Mouse (Mus musculus): ENCODE data around the gene Kdelr2. TPM values are rescaled to one million over a fixed set of nuclear protein-coding genes. Genes with fewer than 3 reads are reported as not detected.

The Kdelr2 gene
- polyA plus RNA-seq, 1 experiment from 2014 or later: 317 TPM

DNA sequence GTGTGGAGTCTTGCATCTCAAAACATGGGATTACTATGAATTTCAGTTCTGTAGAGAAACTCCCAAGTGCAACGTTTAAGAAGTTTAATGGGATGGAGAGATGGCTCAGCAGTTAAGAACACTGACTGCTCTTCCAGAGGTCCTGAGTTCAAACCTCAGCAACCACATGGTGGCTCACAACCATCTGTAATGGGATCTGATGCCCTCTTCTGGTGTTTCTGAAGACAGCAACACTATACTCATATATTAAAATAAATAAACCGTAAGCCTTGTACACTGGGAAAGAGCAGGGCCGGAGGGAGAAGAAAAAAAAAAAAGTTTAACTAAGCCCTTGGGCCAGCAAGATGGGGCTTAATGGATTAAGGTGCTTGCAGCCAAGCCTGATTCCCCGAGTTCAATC is 19.4 kb downstream of the Kdelr2 start:
- no peak for ATAC-seq (ENCODE audit: low FRiP score, low TSS enrichment)
- H3K36me3 ChIP-seq (ENCODE audit: insufficient read depth, low read length): peaks cover 33% of the 10 kb centered on the region
- H3K4me2 ChIP-seq (replicated peaks; ENCODE audit: low read depth, low read length): no peak overlapping the region
- no peaks in the 10 kb centered on the region for H3K27me3 ChIP-seq (ENCODE audit: insufficient read depth, low read length)
- H3K9me3 ChIP-seq (ENCODE audit: low read length): no peaks in the 10 kb centered on the region
- no peak overlapping the region for H3K27ac ChIP-seq (ENCODE audit: low read length)
- H3K4me3 ChIP-seq (ENCODE audit: low read length): no peak overlapping the region
- no peaks in the 10 kb centered on the region for H3K4me1 ChIP-seq (ENCODE audit: insufficient read depth, low read length)
- 81% methylated on average over 4 of the region's 4 CpGs for WGBS
- no peak overlapping the region for H3K9ac ChIP-seq (replicated peaks; ENCODE audit: low read length)

DNA sequence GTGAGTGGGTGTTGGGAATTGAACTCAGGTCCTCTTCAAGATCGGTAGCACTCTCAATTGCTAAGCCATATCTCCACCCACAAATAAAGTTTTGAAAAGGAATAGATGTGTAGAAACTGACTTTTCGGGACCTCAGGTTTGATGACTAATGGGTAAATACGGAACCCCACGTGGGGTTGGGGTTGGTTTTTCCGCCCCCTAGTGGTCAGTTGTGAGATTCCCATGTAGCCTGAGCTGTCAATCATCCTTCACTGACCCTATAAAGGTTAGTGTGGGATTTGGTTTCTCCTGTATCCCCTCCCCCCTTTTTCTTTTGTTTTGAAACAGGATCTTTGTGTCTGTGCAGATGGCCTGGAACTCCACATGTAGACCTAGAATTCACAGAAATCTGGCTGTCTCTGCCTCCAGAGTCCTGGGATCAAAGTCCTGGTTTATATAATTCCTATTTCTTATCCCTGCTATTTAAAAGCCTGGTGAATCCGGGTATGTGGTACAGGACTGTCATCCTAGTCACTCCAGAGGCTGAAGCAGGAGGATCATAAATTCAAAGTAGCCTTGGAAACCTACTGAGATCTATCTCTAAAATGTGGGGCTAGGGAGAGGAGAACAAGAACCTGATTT is 20.4 kb downstream of the Kdelr2 start:
- 39% methylated on average over 6 of the region's 6 CpGs for WGBS
- peak; percentile 61; the same call in 1 of the 2 replicates for ATAC-seq (ENCODE audit: low FRiP score, low TSS enrichment)
- no peak overlapping the region for H3K4me3 ChIP-seq (ENCODE audit: low read length)
- no peak overlapping the region for H3K4me2 ChIP-seq (replicated peaks; ENCODE audit: low read depth, low read length)
- H3K9ac ChIP-seq (replicated peaks; ENCODE audit: low read length): no peak overlapping the region
- no peaks in the 10 kb centered on the region for H3K9me3 ChIP-seq (ENCODE audit: low read length)
- H3K27me3 ChIP-seq (ENCODE audit: insufficient read depth, low read length): no peaks in the 10 kb centered on the region
- no peaks in the 10 kb centered on the region for H3K4me1 ChIP-seq (ENCODE audit: insufficient read depth, low read length)
- no peak overlapping the region for H3K27ac ChIP-seq (ENCODE audit: low read length)
- peaks cover 24% of the 10 kb centered on the region for H3K36me3 ChIP-seq (ENCODE audit: insufficient read depth, low read length)

DNA sequence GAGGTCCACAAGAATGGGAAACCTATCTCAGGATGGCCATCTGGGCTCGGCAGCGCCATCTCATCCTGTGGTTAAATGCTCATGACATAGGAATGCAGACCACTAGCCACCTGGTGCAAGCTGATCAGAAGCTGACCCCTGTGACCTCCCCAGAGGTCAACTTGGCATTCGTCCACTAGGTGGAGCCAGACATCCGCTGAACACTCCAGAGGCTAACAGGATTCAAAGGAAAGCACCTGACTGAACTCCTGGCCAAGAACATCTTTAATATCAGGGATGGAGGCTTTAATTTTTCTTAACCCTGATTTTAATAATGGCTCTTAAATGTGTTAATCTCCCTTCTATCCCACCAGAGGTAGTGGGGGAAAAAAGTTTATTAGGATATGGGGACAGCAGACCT is 30.8 kb downstream of the Kdelr2 start:
- no peak overlapping the region for H3K9ac ChIP-seq (replicated peaks; ENCODE audit: low read length)

DNA sequence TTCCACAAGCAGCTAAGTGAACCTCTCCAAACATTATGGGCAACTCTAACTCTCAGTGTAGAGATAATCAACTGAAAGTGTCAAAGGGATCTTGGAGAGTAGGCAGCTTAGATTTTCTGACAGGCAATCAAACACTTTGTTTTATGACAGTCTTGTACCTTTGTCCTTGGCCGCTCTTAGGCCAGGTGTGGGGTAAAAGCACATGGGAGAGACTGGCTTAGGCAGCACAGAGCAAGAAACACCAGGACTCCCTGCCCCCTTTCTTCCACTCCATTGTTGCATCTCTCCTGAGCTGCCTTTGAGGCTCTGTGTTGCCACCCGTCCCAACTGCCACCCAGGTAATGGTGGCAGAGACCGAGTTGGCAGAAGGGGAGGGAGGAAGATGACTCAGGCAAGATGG is 37.7 kb downstream of the Kdelr2 start:
- no peaks in the 10 kb centered on the region for H3K27me3 ChIP-seq (ENCODE audit: insufficient read depth, low read length)
- H3K27ac ChIP-seq (ENCODE audit: low read length): no peak overlapping the region
- H3K9me3 ChIP-seq (ENCODE audit: low read length): no peaks in the 10 kb centered on the region
- H3K4me1 ChIP-seq (ENCODE audit: insufficient read depth, low read length): no peaks in the 10 kb centered on the region
- 64% methylated on average over 3 of the region's 3 CpGs for WGBS
- H3K4me3 ChIP-seq (ENCODE audit: low read length): no peak overlapping the region
- H3K36me3 ChIP-seq (ENCODE audit: insufficient read depth, low read length): no peaks in the 10 kb centered on the region
- H3K4me2 ChIP-seq (replicated peaks; ENCODE audit: low read depth, low read length): no peak overlapping the region
- no peak overlapping the region; the same call in 1 of the 2 replicates for H3K9ac ChIP-seq (replicated peaks; ENCODE audit: low read length)
- ATAC-seq (ENCODE audit: low FRiP score, low TSS enrichment): no peak

More for the DNA sequence above, 30.8 kb downstream of the Kdelr2 start:
- no peak overlapping the region for H3K4me3 ChIP-seq (ENCODE audit: low read length)
- ATAC-seq (ENCODE audit: low FRiP score, low TSS enrichment): no peak
- H3K27me3 ChIP-seq (ENCODE audit: insufficient read depth, low read length): no peaks in the 10 kb centered on the region
- no peak overlapping the region for H3K27ac ChIP-seq (ENCODE audit: low read length)
- no peaks in the 10 kb centered on the region for H3K4me1 ChIP-seq (ENCODE audit: insufficient read depth, low read length)
- WGBS: 3% methylated on average over 4 of the region's 4 CpGs
- no peaks in the 10 kb centered on the region for H3K9me3 ChIP-seq (ENCODE audit: low read length)
- H3K4me2 ChIP-seq (replicated peaks; ENCODE audit: low read depth, low read length): no peak overlapping the region
- no peaks in the 10 kb centered on the region for H3K36me3 ChIP-seq (ENCODE audit: insufficient read depth, low read length)

DNA sequence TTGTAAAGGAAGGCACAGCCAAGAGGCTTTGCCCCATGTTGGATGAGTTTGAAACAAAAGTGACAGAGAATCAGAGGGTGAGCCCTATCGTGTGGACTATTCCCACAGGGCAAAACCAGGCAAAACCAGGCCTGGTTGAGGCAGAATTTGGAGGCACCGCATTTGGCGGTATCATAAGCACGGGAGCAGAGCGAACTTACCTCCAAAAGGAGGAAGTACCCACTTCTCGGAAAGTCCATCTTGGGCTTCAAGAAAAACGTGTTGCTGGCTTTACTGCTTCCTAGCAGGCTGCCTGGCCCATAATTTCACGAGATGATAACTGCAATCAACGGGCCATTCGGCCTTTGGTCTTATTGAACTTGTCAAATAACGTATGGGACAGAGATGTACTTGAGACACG is 38.1 kb downstream of the Kdelr2 start:
- H3K36me3 ChIP-seq (ENCODE audit: insufficient read depth, low read length): no peaks in the 10 kb centered on the region
- no peak overlapping the region for H3K27ac ChIP-seq (ENCODE audit: low read length)
- H3K27me3 ChIP-seq (ENCODE audit: insufficient read depth, low read length): no peaks in the 10 kb centered on the region
- WGBS: 81% methylated on average over 12 of the region's 12 CpGs
- H3K4me1 ChIP-seq (ENCODE audit: insufficient read depth, low read length): no peaks in the 10 kb centered on the region
- H3K9me3 ChIP-seq (ENCODE audit: low read length): no peaks in the 10 kb centered on the region
- H3K9ac ChIP-seq (replicated peaks; ENCODE audit: low read length): no peak overlapping the region; the same call in 1 of the 2 replicates
- no peak overlapping the region for H3K4me2 ChIP-seq (replicated peaks; ENCODE audit: low read depth, low read length)
- no peak for ATAC-seq (ENCODE audit: low FRiP score, low TSS enrichment)
- no peak overlapping the region for H3K4me3 ChIP-seq (ENCODE audit: low read length)

DNA sequence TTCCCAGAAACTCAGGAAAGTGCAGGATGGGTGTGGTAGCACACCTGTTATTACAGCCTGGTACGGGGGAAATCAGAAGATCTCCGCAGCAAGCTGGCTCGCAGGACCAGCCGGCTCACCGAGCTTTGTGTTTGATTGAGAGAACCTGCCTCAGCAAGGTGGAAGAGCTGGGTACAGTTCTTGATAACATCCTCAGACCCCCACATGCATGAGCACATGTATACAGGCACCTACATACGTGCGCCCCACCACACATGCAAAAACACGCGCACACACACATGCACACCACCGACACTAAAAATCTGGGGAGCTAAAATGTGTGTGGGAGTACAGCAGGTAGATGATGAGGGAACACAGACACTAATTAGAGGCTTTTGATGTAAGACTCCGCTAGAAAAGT is 60.0 kb downstream of the Kdelr2 start:
- H3K9ac ChIP-seq (replicated peaks; ENCODE audit: low read length): peak overlapping the region; percentile 78; the same call in 1 of the 2 replicates
- H3K27me3 ChIP-seq (ENCODE audit: insufficient read depth, low read length): no peaks in the 10 kb centered on the region
- H3K4me3 ChIP-seq (ENCODE audit: low read length): peak overlapping the region; percentile 78
- H3K4me1 ChIP-seq (ENCODE audit: insufficient read depth, low read length): peaks cover 8% of the 10 kb centered on the region
- H3K9me3 ChIP-seq (ENCODE audit: low read length): no peaks in the 10 kb centered on the region
- H3K36me3 ChIP-seq (ENCODE audit: insufficient read depth, low read length): no peaks in the 10 kb centered on the region
- 80% methylated on average over 11 of the region's 11 CpGs for WGBS
- no peak overlapping the region for H3K27ac ChIP-seq (ENCODE audit: low read length)
- peak overlapping the region; percentile 97 for H3K4me2 ChIP-seq (replicated peaks; ENCODE audit: low read depth, low read length)
- ATAC-seq (ENCODE audit: low FRiP score, low TSS enrichment): no peak

DNA sequence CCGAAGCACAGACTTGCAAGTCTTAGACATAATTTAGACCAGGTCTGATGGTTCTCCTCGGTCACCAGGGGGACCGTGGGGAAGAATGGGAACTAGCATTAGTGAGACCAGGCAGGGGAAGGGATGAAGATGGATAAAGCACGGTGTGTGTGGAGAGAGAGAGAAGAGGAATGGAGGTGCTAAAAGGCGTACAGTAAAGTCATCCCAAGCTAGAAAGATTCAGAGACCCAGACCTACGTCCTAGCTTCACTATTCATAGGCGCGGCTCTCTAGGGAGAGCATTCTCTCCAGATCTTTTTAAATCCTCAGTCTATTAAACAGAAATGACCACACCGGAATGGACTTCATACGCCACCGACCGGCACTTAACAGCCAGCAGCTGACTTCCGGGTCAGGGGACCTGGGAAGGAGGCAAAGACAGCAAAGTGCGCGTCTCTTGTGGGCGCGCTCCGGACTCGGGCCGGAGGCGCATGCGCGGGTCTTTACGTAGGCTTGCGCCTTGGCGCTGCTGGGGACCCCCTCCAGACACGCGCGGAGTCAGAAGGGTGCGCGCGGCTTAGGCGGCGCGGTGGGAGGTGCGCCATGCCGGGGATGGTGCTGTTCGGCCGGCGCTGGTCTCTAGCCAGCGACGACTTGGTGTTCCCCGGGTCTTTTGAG is 60.6 kb downstream of the Kdelr2 start, which contains the start of gene Daglb:
TSS of gene Daglb (plus strand) at position 485 of the 657 bp plus-strand sequence.
- peak within 1 kb of the TSS; percentile 78 for H3K4me3 ChIP-seq (ENCODE audit: low read length)
- H3K27ac ChIP-seq (ENCODE audit: low read length): no peak within 1 kb of the TSS
- H3K4me1 ChIP-seq (ENCODE audit: insufficient read depth, low read length): peaks cover 8% of the 10 kb centered on the region
- H3K36me3 ChIP-seq (ENCODE audit: insufficient read depth, low read length): no peaks in the 10 kb centered on the region
- peak within 1 kb of the TSS; percentile 78 for H3K9ac ChIP-seq (replicated peaks; ENCODE audit: low read length)
- WGBS: 2% methylated on average over 43 of the region's 43 CpGs
- ATAC-seq (ENCODE audit: low FRiP score, low TSS enrichment): peak; percentile 97
- H3K4me2 ChIP-seq (replicated peaks; ENCODE audit: low read depth, low read length): peak within 1 kb of the TSS; percentile 97
- H3K9me3 ChIP-seq (ENCODE audit: low read length): no peaks in the 10 kb centered on the region
- no peaks in the 10 kb centered on the region for H3K27me3 ChIP-seq (ENCODE audit: insufficient read depth, low read length)

DNA sequence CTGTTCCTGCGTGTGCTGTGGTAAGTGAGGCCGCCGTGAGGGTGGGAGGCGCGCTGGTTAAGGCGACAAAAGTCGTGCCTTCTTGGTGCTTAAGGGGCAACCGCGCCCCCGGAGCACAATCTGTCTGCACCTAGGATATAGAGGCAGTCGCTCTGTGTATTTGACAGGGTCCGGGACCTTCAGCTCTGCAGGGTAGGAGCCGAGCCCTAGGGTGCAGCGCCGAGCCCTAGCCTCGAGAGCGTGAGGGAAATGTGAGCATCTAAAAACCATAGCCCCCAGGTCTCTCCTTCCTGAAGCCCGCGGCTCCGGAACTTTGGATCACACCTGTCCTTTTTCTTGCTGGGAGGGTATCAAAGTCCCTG is 61.1 kb downstream of the Kdelr2 start:
- Histone ChIP-seq H3K9ac (replicated peaks; ENCODE audit: low read length) (peak overlapping the region; percentile 78), H3K27ac (ENCODE audit: low read length) (no peak overlapping the region), H3K9me3 (ENCODE audit: low read length) (no peaks in the 10 kb centered on the region), H3K4me1 (ENCODE audit: insufficient read depth, low read length) (peaks cover 8% of the 10 kb centered on the region), H3K4me2 (replicated peaks; ENCODE audit: low read depth, low read length) (peak overlapping the region; percentile 97), H3K4me3 (ENCODE audit: low read length) (peak overlapping the region; percentile 78), H3K27me3 (ENCODE audit: insufficient read depth, low read length) (no peaks in the 10 kb centered on the region), H3K36me3 (ENCODE audit: insufficient read depth, low read length) (no peaks in the 10 kb centered on the region)
- ATAC-seq (ENCODE audit: low FRiP score, low TSS enrichment): peak; percentile 67; the same call in 1 of the 2 replicates
- under 1% methylated on average over 20 of the region's 20 CpGs for WGBS

DNA sequence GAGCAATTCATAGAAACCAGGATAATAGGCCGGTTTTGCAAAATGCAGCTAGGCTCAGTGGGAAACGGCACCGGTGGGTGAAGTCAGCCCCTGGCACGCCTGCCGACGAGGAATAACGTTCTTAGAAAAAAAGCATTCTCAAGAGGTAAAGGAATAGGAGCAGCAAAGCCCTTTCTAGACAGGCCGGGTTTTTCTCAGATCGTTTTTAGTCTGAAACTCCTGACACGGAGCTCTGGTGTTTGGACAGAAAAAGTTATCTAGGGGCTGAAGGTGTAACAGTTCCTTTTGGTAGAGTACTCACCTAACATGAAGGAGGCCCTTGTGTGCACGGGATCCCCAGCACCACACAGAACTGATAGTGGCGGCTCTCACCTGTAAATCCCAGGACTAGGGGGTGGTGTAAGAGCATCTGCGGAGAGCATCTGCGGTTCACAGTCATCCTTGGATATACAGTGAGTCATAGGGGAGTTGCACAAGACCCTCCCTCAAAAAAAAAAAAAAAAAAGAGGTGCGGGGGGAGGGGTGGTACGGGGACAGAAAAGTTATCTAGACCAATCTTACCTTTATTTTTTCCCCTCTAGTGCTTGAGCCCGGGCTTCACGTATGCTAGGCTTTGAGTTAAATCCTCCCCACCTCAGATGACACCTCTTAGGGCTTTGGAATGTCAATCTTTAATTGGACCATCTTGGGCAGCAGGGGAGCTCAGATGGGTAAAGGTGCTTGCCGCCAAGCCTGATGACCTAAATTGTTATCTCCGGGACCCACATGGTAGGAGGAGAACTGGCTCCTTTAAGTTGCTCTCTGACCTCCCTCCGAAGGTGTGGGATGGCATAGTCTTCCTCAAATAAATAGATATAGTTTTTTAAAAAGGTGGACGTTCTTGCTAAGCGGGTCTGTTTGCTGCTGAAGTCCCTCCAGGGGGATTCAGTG is 61.8 kb downstream of the Kdelr2 start:
- H3K9ac ChIP-seq (replicated peaks; ENCODE audit: low read length): peak overlapping the region; percentile 78
- ATAC-seq (ENCODE audit: low FRiP score, low TSS enrichment): no peak
- no peaks in the 10 kb centered on the region for H3K9me3 ChIP-seq (ENCODE audit: low read length)
- 33% methylated on average over 23 of the region's 23 CpGs for WGBS
- H3K27me3 ChIP-seq (ENCODE audit: insufficient read depth, low read length): no peaks in the 10 kb centered on the region
- peaks cover 8% of the 10 kb centered on the region for H3K4me1 ChIP-seq (ENCODE audit: insufficient read depth, low read length)
- H3K4me3 ChIP-seq (ENCODE audit: low read length): peak overlapping the region; percentile 78
- no peaks in the 10 kb centered on the region for H3K36me3 ChIP-seq (ENCODE audit: insufficient read depth, low read length)
- peak overlapping the region; percentile 97 for H3K4me2 ChIP-seq (replicated peaks; ENCODE audit: low read depth, low read length)
- H3K27ac ChIP-seq (ENCODE audit: low read length): no peak overlapping the region

Data from kidney, embryonic 16.5 days (tissue).